Mouse (Mus musculus) MEL (cell line): ENCODE data around the gene Miga1.
"Not testable (repeated sequence)": the region's sequence is repeated elsewhere in the genome, so short reads cannot be mapped to it uniquely, and the experiment has no call there.

Source experiments
- BHLHE40 ChIP-seq: IDR thresholded peaks from 2 replicates; pipeline ENCODE4 v1.6.1; 2012; ENCODE audit warnings: low read depth, mild to moderate bottlenecking, inconsistent platforms, low read length, improper control_type of control experiment, borderline replicate concordance
- CTCF ChIP-seq, 3 experiments: IDR thresholded peaks in 2 of 3; conservative IDR thresholded peaks in 1 of 3; 2 replicates each; pipeline ENCODE4 v1.5.1; 2011 to 2012; ENCODE audit warnings: low read length in 3 of 3, low read depth in 2 of 3, mild to moderate bottlenecking in 2 of 3, improper control_type of control experiment in 1 of 3, inconsistent platforms in 1 of 3, mixed read lengths in 1 of 3, moderate library complexity in 1 of 3; ENCODE audit not compliant: control insufficient read depth in 1 of 3, insufficient read depth in 1 of 3, poor library complexity in 1 of 3, severe bottlenecking in 1 of 3
- E2F4 ChIP-seq: IDR thresholded peaks from 2 replicates; pipeline ENCODE4 v1.6.1; 2011; ENCODE audit warnings: low read depth, low read length, improper control_type of control experiment, borderline replicate concordance
- EP300 ChIP-seq, 2 experiments: IDR thresholded peaks; 2 replicates each; pipeline ENCODE4 v1.6.1; 2011; ENCODE audit warnings: improper control_type of control experiment in 2 of 2, low read length in 2 of 2, low read depth in 1 of 2, mild to moderate bottlenecking in 1 of 2
- ETS1 ChIP-seq: IDR thresholded peaks from 2 replicates; pipeline ENCODE4 v1.6.1; 2012; ENCODE audit warnings: low read depth, mild to moderate bottlenecking, inconsistent platforms, low read length, improper control_type of control experiment, moderate library complexity
- GABPA ChIP-seq: IDR thresholded peaks from 2 replicates; pipeline ENCODE4 v1.6.1; 2012; ENCODE audit warnings: low read depth, mild to moderate bottlenecking, inconsistent platforms, low read length, improper control_type of control experiment, moderate library complexity
- GATA1 ChIP-seq: IDR thresholded peaks from 2 replicates; pipeline ENCODE4 v1.6.1; 2011; ENCODE audit warnings: low read depth, low read length, improper control_type of control experiment
- MXI1 ChIP-seq: IDR thresholded peaks from 2 replicates; pipeline ENCODE4 v1.6.1; 2011; ENCODE audit warnings: mild to moderate bottlenecking, low read depth, low read length, improper control_type of control experiment
- MYC ChIP-seq: IDR thresholded peaks from 2 replicates; pipeline ENCODE4 v1.6.1; 2011; ENCODE audit warnings: low read depth, mild to moderate bottlenecking, low read length, improper control_type of control experiment, moderate library complexity
- POLR2A ChIP-seq, 2 experiments: IDR thresholded peaks; 2 replicates each; pipeline ENCODE4 v1.6.1; 2011 to 2012; ENCODE audit warnings: low read length in 2 of 2, mild to moderate bottlenecking in 2 of 2, control low read depth in 1 of 2, improper control_type of control experiment in 1 of 2, low read depth in 1 of 2, moderate library complexity in 1 of 2; ENCODE audit not compliant: control insufficient read depth in 1 of 2, insufficient read depth in 1 of 2, poor library complexity in 1 of 2
- POLR2AphosphoS2 ChIP-seq: IDR thresholded peaks from 2 replicates; pipeline ENCODE4 v1.6.1; 2011; ENCODE audit warnings: low read length, improper control_type of control experiment
- USF1 ChIP-seq: IDR thresholded peaks from 2 replicates; pipeline ENCODE4 v1.6.1; 2014; ENCODE audit warnings: low read depth, mild to moderate bottlenecking, inconsistent platforms, low read length, improper control_type of control experiment, moderate library complexity
- ZKSCAN1 ChIP-seq: IDR thresholded peaks from 2 replicates; pipeline ENCODE4 v1.6.1; 2012; ENCODE audit warnings: low read depth, mild to moderate bottlenecking, inconsistent platforms, low read length, improper control_type of control experiment, moderate library complexity

- not testable (repeated sequence) for TF ChIP-seq BHLHE40; E2F4; CTCF (IDR thresholded peaks at IDR 0.05 in 2 of 3, conservative IDR thresholded peaks at IDR 0.05 in 1 of 3; ENCODE audit: control insufficient read depth in 1 of 3, insufficient read depth in 1 of 3, low read depth in 2 of 3, low read length in 3 of 3, poor library complexity in 1 of 3, severe bottlenecking in 1 of 3); GATA1; MXI1; EP300 (IDR thresholded peaks at IDR 0.05; ENCODE audit: low read depth in 1 of 2, low read length in 2 of 2); ETS1; MYC; ZKSCAN1; GABPA; POLR2AphosphoS2; USF1; POLR2A (IDR thresholded peaks at IDR 0.05; ENCODE audit: control insufficient read depth in 1 of 2, insufficient read depth in 1 of 2, low read depth in 1 of 2, low read length in 2 of 2, poor library complexity in 1 of 2)
These were observed 25.5 kb downstream of the Miga1 start for GRCm38 (mm10) chr3:152314666-152315065.
